Mouse (Mus musculus) ovary, adult 18-20 months (tissue): ENCODE measurements around the gene Ubash3b.
A peak's percentile ranks its signal among the peaks of the same experiment; 100 is the strongest.

Experiments
- DNase-seq: peaks from one replicate; pipeline ENCODE4 v3.0.0; 2022; ENCODE audit warnings: low spot score, mixed read lengths

Ubash3b gene

DNA sequence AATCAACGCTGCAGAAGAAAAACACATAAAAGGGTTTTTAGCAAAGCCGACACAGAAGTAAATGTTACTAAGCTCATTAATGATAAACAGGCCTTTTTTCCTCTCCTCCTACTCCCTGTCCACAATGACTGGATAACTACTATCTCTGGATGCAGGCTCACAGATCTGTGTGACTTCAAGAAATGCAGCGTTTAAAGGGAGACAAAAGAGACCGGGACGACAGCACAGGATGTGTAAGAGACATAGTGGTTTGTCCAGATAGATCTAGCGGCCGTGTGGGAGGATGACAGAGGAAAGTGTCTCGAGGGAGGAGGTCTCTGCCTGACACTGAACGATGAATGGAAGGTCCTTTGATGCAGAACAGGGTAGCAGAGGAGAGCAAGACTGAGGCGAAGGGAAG lies 5.4 kb upstream of the Ubash3b start:
- DNase-seq, result no peak

DNA sequence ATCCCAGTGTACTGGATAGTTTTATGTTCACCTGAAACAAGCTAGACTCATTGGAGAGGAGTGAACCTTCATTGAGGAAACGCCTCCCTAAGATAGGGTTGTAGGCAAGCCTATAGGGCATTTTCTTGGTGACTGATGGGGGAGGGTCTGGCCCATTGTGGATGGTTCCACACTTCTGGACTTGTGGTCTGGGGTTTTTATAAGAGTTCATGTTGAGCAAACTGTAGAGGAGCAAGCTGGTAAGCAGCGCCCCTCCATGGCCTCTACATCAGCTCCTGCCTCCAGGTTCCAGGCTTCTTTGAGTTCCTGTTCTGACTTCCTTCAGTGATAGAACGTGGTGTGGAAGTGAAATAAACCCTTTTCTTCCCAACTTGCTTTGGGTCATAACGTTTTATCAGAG lies 866 bp upstream of the Ubash3b start:
- no peak for DNase-seq

DNA sequence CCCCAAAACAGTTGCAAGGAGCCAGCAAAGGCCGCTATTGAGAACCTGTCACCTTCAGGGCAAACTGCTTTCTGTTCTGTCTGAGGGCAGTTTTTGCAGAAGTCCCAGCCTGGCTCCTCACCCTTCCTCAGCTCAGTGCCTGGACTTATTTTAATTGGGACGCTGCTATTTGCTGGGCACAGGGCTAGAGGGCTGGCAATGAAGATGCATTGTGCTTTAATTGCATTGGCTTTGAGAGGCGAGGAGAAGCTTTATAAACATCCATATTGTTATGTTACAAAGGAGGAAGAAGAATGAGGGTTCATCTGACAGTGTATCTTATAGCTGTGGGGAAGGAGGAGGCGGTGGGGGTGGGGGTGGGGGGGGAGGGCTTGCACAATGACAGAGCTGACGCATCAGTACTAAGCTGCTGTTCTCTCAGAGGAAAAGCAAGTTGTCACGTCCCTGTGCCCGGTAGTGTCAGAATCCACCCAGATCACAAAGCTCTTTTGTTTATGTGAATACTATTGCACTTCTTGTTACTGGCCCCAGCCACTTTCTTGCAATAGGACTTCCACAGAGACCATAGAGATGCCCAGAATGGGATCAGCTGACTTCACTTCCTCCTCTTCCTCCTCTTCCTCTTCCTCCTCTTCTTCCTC lies 841 bp downstream of the Ubash3b start:
- no peak for DNase-seq

DNA sequence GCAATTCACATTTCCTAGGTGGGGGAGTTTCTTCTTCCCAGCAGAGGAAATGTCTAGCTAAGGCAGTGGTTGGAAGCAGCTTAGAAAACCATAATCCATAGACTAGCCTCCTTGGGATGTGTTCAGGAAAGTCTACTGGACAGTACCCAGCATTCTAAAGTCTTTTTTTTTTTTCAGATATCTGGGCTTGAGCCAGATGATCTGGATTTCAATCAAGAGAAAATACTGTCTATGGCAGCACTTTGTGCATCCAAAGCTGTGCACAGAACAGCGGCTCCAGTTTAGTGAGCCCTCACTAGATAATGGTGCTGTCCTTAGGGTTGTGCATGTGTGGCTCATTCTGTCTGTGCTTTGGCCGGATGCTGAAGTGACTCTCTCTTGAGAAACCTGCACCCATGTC lies 2.3 kb downstream of the Ubash3b start:
- DNase-seq, result no peak

DNA sequence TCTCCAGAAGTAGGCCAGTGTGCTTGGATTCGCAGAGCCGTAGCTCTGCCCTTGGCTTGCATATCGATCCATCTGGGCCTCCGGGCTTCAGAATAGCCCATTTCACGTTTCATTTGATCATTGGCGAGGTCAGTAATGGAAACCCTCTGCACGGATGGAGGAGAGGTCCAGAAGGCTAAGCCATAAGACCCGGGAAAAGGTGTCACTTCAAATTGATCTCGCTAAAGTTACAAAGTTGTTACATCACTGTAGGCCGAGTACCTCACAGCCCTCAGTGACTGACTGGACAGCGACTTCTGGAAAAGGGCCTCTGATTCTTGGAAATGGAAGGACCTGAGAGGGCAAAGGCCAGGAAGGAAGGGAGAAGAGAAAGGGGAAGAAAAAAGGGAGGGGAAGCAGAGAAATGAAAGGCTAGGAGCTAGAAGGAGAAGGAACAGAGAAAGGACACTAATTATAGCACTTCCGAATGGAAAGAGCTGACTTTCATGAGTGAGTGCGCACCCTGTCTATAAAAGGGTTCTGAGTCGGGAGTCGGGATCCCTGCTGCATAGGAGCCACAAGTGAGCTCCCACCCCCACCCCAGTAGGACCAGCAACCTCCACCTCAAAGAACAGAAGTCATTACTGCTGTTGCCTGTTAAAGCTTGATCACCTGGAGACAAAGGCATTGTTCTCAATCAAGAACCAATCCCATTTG lies 3.5 kb downstream of the Ubash3b start:
- no peak for DNase-seq

DNA sequence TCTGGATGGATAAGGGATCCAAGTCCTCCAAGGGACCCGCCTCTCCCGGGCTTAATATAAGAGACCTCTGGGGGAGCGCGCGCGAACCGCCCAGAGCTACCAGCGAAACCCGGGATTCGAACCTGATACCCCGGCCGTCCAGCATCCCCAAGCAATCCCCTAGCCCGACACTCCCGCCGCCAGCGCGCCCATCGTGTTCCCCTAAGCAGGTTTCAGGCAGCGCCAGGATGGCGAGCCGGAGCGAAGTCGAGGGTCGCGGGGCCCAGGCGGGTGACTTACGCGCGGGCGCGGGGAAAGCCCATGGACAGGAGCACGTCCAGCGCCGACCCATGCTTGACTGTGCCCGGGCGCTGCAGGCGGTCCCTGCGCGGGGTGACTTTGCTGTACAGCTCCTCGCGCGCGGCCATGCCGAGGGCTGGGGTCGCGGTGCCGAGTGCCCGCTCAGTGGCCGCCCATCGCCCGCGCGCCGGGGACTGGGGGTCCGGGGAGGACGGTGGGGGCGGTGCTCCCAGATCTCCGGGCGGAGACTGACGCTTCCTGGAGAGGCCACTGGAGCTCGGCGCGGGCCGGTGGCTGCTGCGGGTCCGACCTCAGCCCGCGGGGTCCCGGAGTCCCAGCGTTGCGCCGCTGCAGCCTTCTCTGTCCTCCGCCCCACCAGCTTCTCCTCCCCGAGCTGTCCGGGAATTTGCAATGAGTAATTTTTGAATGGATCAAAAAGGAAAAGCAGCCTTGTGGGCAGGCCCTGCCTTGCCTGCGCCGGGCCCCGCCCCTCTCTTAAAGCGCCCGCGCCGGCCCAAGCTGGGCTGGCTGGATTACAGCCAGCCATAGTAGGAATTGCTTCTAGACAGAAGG lies 4.3 kb downstream of the Ubash3b start:
- DNase-seq, result peak; percentile 74

DNA sequence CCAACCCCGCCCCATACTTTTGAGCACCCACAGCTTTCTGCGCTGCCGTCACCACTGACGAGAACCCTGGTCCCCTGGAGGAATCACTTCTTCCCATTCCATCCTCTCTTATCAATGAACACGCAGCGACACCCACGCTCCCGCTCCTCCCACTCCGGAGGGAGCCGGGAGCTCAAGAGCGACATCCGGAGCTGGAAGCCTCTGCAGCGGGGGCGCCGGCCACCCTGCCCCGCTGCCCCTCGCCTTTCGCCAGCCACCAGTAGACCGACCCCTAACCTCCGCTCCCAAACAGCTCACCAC lies 4.8 kb downstream of the Ubash3b start:
- no peak for DNase-seq

DNA sequence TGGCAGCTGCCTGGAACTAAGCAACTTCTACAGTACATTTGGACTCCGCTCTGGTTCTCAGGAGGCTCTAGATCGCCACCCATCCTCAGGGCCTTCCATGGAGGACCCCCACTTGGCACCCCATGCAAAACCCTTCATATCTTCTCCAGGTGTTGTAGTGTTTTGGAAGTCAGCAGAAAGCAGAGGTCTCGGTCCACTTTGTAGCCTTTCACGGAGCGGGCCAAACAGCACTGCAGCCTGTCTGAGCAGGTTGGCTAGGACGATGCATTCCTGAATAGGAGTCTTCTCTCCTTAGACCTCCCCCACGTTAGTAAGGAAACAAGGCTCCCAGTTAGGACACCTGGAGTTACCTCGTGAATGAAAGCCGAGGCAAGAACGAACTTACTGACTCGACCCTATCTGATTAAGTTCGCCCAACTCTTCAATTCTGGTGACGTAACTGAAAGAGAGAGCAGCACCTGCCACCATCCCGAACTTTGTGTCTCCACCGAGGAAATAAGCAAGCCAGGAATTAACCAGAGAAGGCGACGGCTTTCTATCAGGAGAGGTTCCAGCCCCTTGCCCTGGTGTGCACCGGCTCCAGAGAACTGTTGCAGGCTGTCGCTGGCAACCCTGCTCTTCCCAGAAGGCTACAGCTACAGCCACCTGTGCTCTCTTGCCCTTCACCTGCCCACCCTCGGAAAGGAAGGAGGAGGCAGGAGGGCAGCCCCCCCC lies 5.3 kb downstream of the Ubash3b start:
- no peak for DNase-seq

DNA sequence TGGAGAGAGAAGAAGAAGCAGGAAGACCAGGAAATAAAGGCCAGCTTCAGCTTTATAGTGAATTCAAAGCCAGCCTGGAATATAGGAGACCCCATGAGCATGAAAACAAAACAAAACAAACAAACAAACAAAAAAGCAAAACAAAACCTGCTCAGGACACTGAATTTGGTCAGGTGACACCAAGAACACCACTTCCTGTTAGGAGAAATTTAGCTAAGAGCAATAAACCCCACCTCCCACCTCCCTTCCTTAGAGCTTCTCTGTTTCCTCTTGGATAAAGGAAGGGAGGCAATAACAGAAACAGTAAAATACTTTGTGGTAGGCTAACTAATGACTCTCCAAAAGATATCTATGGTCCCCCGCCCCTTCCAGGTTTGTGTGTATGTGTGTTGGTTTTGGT lies 7.5 kb downstream of the Ubash3b start:
- no peak for DNase-seq

DNA sequence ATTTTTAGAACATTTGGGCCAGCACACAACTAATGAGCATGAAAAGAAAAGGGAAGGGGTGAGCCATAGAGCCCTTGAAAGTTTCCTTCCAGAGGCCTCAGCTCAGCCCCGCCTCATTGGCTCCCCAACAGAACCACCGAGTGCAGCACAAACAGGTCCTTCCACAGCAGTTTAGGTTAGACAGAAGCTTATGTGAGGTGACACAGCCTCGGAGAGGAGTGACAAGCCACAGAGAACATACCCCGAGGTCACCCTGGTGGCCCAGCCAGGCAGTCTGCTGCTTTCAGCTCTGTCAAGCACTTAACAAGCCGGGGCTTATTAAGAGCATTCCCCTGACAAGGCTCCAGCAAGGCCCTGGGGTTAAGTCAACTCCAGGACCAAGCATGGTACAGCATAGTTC lies 8.4 kb downstream of the Ubash3b start:
- DNase-seq, result no peak

DNA sequence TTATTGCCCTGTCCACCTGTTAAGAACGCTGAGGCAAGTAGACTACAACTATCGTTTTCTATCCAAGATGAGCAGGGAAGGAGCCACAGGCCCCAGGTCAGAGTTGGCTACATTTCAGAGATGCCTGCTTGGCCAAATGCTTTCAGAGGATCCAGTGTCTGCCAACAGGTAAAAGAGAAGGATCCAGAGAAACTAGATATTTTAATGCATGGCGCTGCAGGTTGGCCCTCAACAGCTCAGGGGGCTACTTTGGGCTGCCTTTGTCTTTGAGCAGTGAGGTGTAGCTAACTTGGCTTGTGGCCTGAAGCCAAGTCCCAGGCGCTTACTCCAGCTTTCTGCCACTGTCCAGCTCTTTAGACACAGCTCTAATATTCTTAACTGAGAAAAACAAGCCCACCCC lies 10.0 kb downstream of the Ubash3b start:
- no peak for DNase-seq

DNA sequence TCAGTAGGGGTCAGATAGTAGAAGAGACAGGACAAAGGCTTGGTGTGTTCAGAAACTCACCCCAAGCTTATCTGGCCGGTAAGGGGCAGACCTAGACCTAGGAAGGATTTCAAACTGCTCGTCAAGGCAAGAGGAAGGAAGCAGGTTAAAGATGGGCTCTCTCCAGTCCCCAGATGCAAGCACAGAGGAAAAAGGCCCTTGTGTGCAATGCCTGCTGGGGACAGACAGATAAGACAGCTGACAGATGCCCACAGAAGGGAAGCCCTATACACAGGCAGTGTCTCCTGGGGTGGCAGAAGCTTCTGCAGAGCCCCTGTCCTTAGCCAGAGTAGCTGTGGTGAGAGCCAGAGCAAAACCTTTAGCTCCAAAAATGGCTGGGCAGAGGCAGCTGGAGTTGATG lies 11.6 kb downstream of the Ubash3b start:
- no peak for DNase-seq

DNA sequence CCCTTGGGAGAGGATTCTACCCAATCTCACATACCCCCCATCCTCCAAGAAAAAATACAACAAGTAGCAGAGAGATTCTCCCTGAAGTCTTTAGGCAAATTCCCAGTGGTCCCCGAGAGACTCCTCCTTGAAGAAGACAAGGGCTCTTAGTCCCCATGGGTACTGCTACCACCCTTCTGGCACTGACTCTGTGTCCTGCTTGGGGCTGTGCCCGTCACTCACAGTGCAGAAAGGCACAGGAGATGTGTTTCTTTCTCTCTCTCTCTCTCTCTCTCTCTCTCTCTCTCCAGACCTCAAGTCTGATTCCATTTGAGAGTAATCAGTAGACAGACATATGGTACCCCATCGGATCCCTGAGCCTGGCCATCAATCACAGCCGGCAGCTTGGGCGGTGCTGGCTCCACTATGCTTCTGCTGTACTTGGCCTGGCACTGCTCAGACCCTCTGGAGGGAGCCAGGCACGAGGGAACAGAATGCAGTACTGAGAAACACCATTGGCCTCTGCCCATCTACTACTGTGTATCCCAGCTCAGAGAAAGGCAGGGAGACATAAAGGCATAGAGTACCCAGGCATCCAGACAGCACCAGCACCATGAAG lies 12.3 kb downstream of the Ubash3b start:
- DNase-seq, result no peak

DNA sequence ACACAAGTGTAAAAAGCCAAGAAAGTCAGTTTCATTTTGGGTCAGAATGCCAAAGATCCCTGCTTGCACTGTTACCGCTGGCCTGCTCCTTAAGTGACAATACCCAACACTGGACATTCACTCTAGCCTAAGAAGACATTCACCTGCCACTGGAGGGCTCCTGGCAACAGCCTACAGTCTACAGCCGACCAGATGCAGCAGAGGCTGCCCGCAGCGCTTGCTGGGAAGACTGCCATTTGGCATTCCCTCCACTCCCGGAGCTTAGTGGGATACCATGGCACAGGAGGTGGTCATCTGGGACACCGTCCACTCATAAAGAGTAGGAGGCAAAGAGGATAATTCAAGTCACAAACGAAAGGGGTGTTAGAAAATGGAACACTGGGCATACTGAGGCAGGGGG lies 12.9 kb downstream of the Ubash3b start:
- DNase-seq, result no peak

DNA sequence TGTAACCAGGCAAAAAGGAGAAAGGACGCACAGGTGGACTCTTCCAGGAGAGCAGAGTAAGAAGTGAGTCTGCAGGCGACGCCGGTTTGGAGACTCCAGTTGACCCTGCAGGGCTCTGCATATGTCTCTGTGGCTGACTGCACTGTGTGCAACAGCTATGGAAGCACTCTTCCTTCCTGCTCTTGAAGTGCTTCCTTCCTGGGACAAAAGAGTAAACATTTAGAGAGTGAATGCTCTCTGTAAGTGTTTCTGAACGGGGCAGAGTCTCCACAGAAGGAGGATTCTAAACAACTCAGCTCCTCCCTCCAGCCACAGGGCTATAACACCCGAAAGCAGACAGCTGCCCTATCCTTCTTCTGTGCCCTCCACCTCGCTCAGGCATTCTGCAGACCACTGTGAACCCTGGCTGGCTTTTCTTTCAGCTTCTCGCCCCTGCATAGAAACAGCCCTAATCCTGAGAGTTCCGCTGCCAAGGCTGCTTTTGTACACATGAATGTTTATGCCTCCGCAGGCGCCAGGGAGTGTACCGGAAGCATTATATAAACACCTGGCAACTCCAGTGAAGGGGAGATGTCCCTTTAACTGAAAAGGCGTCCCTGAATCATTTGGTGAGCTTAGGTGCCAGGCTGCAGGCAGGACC lies 14.2 kb downstream of the Ubash3b start:
- DNase-seq, result no peak

DNA sequence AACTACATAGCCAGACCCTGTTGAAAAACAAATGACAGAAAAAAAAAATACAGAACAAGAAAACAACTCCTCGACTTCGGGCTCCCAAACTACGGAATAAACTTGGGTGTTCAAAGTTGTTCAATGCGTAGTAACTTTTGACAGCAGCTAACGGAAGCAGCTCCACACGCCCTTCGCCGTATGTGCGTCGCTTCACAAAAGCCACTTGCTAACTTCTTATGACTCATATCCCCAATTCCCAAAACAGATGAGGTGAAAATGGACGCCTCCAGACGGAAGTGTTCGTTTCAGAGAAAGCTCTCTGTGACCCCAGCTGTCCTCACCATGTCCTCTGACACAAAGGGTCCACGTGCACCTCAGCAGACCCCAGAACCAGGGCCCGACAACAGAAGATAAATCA lies 17.7 kb downstream of the Ubash3b start:
- DNase-seq, result no peak

DNA sequence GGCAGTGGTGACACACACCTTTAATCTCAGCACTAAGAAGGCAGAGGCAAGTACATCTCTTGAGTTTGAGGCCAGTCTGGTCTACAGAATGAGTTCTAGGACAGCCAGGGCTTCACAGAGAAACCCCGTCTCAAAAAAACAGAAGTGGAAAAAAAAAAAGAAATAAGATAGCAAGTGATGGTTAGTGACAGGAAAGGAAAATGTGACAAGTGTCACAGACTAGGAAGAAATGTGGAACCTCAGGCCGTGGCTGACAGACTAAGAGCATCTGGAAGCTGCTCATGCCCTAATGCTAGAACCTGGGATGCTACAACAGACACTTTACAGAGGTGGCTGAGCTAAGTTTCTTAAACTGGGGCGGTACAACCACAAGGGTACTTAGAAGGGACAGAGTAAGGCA lies 18.4 kb downstream of the Ubash3b start:
- DNase-seq, result no peak

DNA sequence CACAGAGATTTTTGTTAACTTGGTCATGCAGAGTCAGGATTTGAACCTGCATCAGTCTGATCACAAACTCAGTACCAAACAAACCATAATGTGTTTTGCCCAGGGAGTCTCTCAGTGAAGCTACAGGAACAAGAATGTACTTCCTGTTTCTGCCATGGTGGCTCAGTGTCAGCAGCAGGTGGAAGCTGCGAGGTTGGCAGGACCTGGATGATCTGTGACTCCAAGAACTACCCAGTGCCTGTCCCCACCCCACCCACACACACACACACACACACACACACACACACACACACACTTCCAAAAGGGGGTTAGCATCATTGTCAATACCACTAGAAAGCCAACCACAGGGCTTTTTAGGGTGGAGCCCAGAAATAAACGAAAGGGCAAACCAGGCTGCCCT lies 20.5 kb downstream of the Ubash3b start:
- DNase-seq, result no peak

DNA sequence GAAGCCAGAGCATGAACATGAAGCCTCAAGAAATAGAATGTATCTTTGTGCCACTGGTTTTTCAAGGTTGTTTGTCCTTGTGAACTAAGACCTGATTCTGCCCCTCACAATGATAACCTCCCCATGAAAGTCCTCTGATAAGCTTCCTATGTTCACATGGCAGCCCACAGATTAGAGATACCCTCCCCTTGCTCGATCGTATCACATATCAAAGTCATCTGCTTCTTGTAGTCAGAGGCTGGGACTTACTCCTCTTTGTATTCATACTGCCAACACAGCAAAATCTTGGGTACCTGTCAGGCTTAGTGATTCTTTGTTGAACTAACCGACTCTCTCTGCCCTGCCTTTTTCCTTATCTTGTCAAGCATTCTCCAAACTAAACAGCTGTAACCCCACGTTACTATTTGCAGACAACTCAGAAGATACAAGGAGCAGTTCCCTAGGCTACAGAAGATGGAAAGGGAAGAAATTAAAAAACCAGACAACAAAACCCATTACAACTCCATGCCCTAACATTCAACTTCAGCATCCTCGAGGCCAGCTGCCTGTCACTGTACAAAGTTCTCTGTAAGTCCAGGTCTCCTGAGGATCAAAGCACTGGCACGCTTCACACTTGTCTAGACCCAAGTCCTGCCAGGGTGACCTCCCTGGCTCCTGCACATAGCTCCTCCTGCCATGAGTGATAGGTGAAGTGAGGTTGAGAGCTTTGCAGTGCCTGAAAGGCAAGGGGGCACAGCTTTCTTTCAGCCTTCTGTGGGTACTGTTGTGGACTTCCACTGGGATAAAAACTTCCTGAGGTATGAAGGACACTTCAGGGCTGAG lies 22.3 kb downstream of the Ubash3b start:
- DNase-seq, result no peak

DNA sequence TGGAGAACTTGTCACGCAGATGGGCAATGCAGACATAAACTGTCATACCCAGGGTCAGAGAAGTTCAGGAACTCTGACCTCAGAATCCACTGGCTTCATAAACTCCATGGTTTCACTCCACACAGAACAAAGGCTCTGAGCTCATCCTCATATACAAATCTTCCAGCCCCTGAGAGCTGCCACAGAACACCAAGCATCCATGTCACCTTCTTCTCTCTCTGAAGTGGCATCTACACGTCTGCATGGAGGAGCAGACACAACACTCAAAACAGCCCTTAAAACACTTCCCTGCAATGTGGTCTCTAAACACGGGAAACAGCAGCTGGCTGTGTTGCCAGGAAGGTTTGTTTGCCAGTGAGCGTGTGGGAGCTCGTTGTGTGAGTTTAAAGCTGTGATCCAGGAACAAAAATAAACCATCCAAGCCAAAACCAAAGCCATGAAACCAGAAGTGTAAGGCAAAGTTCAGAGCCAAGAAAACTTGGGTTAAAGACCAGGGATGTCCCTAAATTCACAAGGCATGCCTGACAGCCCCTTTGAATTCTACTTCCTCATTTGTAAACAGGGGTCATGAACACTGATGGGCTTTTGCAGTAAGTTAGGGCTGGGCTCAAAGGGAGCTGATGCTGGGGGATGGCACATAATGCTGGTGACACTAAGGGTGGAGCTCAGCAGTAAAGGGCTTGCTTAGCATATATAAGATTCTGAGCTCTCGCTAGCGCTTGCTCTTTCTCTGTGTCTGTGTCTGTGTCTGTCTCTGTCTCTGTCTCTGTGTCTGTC lies 24.6 kb downstream of the Ubash3b start:
- no peak for DNase-seq
